In the genomic region with DNA sequence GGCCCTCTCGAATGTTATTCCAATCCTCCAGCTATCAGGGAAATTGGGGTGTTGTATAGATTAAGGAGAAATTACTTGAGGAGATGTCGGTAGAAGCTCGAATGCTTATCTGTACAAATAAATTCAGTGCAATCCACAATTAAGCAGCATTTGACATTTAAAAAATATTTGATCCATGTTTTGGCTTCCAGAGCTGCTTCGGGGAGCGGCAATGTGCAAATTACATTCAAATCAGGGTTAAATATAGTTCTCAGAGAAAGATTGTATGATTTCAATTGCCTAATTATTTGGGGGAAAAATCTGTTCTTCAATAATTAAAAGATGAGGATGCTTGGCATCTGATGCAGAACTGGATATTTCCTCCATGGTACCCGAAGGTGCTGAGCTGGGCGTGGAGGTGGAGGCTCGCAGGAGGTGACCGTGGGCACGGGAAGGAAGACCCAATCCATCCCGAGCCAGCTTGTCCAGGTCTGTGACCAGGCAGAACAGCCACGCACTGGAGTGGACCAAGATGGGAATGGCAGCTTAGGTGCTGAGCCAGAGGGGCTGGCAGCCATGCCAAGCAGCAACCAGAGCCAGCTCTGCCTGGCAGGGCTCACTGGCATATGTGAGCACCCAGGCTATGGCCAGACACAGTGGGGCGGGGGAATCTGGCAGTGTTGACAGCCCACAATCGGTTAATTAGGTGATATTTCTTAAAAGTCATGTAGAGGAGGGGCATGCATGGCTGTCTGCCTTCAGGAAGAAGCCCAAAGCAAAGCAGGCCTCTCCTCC, we compare ENCODE assay signal across 9 mouse cellular contexts.
DNase-seq lines count a peak whose midpoint lies in the region; ATAC-seq and TF ChIP-seq lines count a peak whose summit lies in the region.
"Had no signal": no experiment of that assay in that cellular context is flagged by ENCODE, and none has a peak within 500 bp of the region (broad histone marks: within the 10 kb centered on the region; RNA-seq: fewer than 3 reads in every experiment).

No protein-coding gene starts in this region.

- no peak overlapping the region for H3K9ac ChIP-seq in hindbrain, embryonic 16.5 days (ENCODE audit: low read depth, low read length)
- H3K9ac ChIP-seq in hindbrain, embryonic 12.5 days, result no peak overlapping the region
- H3K9ac ChIP-seq in midbrain, postnatal 0 days (replicated peaks; ENCODE audit: low read length, poor library complexity, severe bottlenecking), result no peak overlapping the region
- H3K9ac ChIP-seq: heart, embryonic 13.5 days had no signal

- no peak overlapping the region for H3K4me3 ChIP-seq in hindbrain, embryonic 16.5 days (ENCODE audit: low read length)
- H3K4me3 ChIP-seq in hindbrain, embryonic 12.5 days, result no peak overlapping the region
- H3K4me3 ChIP-seq in midbrain, postnatal 0 days (ENCODE audit: low read depth, low read length), result no peak overlapping the region
- H3K4me3 ChIP-seq: heart, embryonic 13.5 days had no signal

- no peaks in the 10 kb centered on the region for H3K9me3 ChIP-seq in hindbrain, embryonic 16.5 days (ENCODE audit: control insufficient read depth, low read length)
- no peaks in the 10 kb centered on the region for H3K9me3 ChIP-seq in hindbrain, embryonic 12.5 days (replicated peaks)
- no peaks in the 10 kb centered on the region for H3K9me3 ChIP-seq in midbrain, postnatal 0 days (ENCODE audit: low read length)
- H3K9me3 ChIP-seq: heart, embryonic 13.5 days had no signal

- peak; percentile 86 for ATAC-seq in hindbrain, embryonic 16.5 days
- ATAC-seq in hindbrain, embryonic 12.5 days (ENCODE audit: low FRiP score), result no peak
- ATAC-seq in midbrain, postnatal 0 days (ENCODE audit: low FRiP score), result peak; percentile 23; the same call in 1 of the 2 replicates

- no peak for TF ChIP-seq CTCF in midbrain, postnatal 0 days (IDR thresholded peaks at IDR 0.05)

- no peak overlapping the region for H3K4me2 ChIP-seq in hindbrain, embryonic 16.5 days (ENCODE audit: low read length)
- H3K4me2 ChIP-seq in hindbrain, embryonic 12.5 days (replicated peaks), result no peak overlapping the region
- no peak overlapping the region for H3K4me2 ChIP-seq in midbrain, postnatal 0 days (ENCODE audit: low read depth, low read length, poor library complexity, severe bottlenecking)
- H3K4me2 ChIP-seq: heart, embryonic 13.5 days had no signal

- no peaks in the 10 kb centered on the region for H3K36me3 ChIP-seq in hindbrain, embryonic 16.5 days (ENCODE audit: control insufficient read depth, insufficient read depth, low read length)
- H3K36me3 ChIP-seq in hindbrain, embryonic 12.5 days, result no peaks in the 10 kb centered on the region
- H3K36me3 ChIP-seq in midbrain, postnatal 0 days (ENCODE audit: insufficient read depth, low read length), result no peaks in the 10 kb centered on the region
- H3K36me3 ChIP-seq: heart, embryonic 13.5 days had no signal

- H3K27me3 ChIP-seq in hindbrain, embryonic 16.5 days (replicated peaks; ENCODE audit: control insufficient read depth, insufficient read depth, low read length), result peaks cover 6% of the 10 kb centered on the region
- peaks cover 34% of the 10 kb centered on the region for H3K27me3 ChIP-seq in hindbrain, embryonic 12.5 days
- H3K27me3 ChIP-seq in midbrain, postnatal 0 days (ENCODE audit: insufficient read depth, low read length), result no peaks in the 10 kb centered on the region

- no peak overlapping the region for H3K27ac ChIP-seq in hindbrain, embryonic 16.5 days (ENCODE audit: low read depth, low read length)
- H3K27ac ChIP-seq in hindbrain, embryonic 12.5 days, result no peak overlapping the region
- no peak overlapping the region for H3K27ac ChIP-seq in midbrain, postnatal 0 days (ENCODE audit: low read depth, low read length)
- H3K27ac ChIP-seq: heart, embryonic 13.5 days had no signal

- WGBS in hindbrain, embryonic 16.5 days, result 75% methylated on average over 14 of the region's 14 CpGs
- 86% methylated on average over 14 of the region's 14 CpGs for WGBS in hindbrain, embryonic 12.5 days
- 66% methylated on average over 14 of the region's 14 CpGs for WGBS in midbrain, postnatal 0 days

- DNase-seq in cerebellum, adult 9-10 months, result peak; percentile 87
- DNase-seq in gastrocnemius, postnatal 25 days, result peak; percentile 60
- peak; percentile 87 for DNase-seq in midbrain, postnatal 0 days (ENCODE audit: low spot score)
- no peak for DNase-seq in kidney, postnatal 14 days
- no peak for DNase-seq in adipocyte (ENCODE audit: low spot score)
- no peak for DNase-seq in urinary bladder, adult 2 months (ENCODE audit: low spot score)

- H3K4me1 ChIP-seq in hindbrain, embryonic 16.5 days (ENCODE audit: control insufficient read depth, insufficient read depth, low read depth, low read length), result no peaks in the 10 kb centered on the region
- H3K4me1 ChIP-seq in hindbrain, embryonic 12.5 days, result no peaks in the 10 kb centered on the region
- H3K4me1 ChIP-seq in midbrain, postnatal 0 days (ENCODE audit: insufficient read depth, low read length), result no peaks in the 10 kb centered on the region

Comparison
In these comparisons a context has a peak if more than half of its experiments do, and no peak if none do; other contexts are left out.
1. DNase-seq: peak in cerebellum, adult 9-10 months (single experiment), gastrocnemius, postnatal 25 days (single experiment) and midbrain, postnatal 0 days (single experiment); none in kidney, postnatal 14 days (single experiment), adipocyte (single experiment) and urinary bladder, adult 2 months (single experiment).